Mouse (Mus musculus) liver, embryonic 12.5 days (tissue): ENCODE measurements around the gene Igflr1. TPM values are rescaled to one million over a fixed set of nuclear protein-coding genes. Genes with fewer than 3 reads are reported as not detected.

Experiments
- ATAC-seq: fragments of 200-750 bp; cut with Nextera tagmentation; 2 replicates; pipeline ENCODE4 v1.8.0; 2017; ENCODE audit warnings: moderate number of reproducible peaks, mild to moderate bottlenecking, moderate library complexity
- H3K27ac ChIP-seq: fragments of 300-500 bp; sonication (generic); 2 replicates; pipeline ENCODE4 v1.5.1; 2016; ENCODE audit warnings: mild to moderate bottlenecking
- H3K27me3 ChIP-seq: fragments of 300-500 bp; sonication (generic); replicated peaks from 2 replicates; pipeline ENCODE4 v1.6.1; 2016; ENCODE audit warnings: mild to moderate bottlenecking, moderate library complexity
- H3K36me3 ChIP-seq: fragments of 300-500 bp; sonication (generic); 2 replicates; pipeline ENCODE4 v1.6.1; 2016; ENCODE audit warnings: mild to moderate bottlenecking, moderate library complexity
- H3K4me1 ChIP-seq: fragments of 300-500 bp; sonication (generic); 2 replicates; pipeline ENCODE4 v1.6.1; 2016
- H3K4me2 ChIP-seq: fragments of 300-500 bp; sonication (generic); 2 replicates; pipeline ENCODE4 v1.6.1; 2016; ENCODE audit warnings: mild to moderate bottlenecking, moderate library complexity
- H3K4me3 ChIP-seq: fragments of 300-500 bp; sonication (generic); 2 replicates; pipeline ENCODE4 v1.5.1; 2016; ENCODE audit warnings: mild to moderate bottlenecking, moderate library complexity
- H3K9ac ChIP-seq: fragments of 300-500 bp; sonication (generic); 2 replicates; pipeline ENCODE4 v1.6.1; 2016; ENCODE audit warnings: mild to moderate bottlenecking, moderate library complexity
- H3K9me3 ChIP-seq: fragments of 300-500 bp; sonication (generic); replicated peaks from 2 replicates; pipeline ENCODE4 v1.6.1; 2016; ENCODE audit warnings: mild to moderate bottlenecking, moderate library complexity
- WGBS: fragments of 180-500 bp; shearing (Covaris S2); methylation state at CpG from one replicate; pipeline ENCODE4 v1.1.7; 2016; ENCODE audit not compliant: insufficient replicate concordance; 5-methylcytosine and 5-hydroxymethylcytosine counted together
- polyA plus RNA-seq: library from polyadenylated mRNA; unstranded; fragments of >200 nt; fragmentation: Nextera tagmentation; extraction: Ambion mirVana; gene quantifications from 2 replicates; pipeline ENCODE4 v1.2.1, GENCODE M21; 2016

Gene Igflr1
- polyA plus RNA-seq, 1 experiment from 2014 or later, result 3.9 TPM

DNA sequence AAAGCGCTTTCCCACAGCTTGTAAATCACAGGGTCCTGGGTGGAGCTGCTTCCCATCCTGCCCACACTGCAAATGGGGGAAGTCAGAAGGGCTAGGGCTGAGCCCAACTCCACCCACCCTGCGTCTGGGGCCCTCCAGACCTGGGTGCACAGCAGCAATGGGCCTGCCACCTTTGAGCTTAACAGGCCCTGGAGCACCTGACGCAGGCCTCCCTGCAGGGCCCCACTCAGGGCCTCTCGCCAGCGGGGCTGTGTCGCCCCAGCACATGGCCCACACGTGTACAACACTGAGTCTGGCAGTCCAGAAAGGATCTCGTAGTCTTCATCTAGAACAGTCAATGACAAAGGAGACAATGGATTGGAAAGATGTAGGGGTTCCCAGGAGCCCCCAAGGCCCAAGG, 14.7 kb downstream of the Igflr1 start:
- Histone ChIP-seq H3K36me3 (peaks cover 100% of the 10 kb centered on the region), H3K4me3 (no peak overlapping the region), H3K4me1 (no peaks in the 10 kb centered on the region), H3K27me3 (no peaks in the 10 kb centered on the region), H3K4me2 (no peak overlapping the region), H3K9me3 (no peaks in the 10 kb centered on the region), H3K9ac (no peak overlapping the region), H3K27ac (no peak overlapping the region)
- no peak for ATAC-seq
- WGBS, result 86% methylated on average over 8 of the region's 8 CpGs

DNA sequence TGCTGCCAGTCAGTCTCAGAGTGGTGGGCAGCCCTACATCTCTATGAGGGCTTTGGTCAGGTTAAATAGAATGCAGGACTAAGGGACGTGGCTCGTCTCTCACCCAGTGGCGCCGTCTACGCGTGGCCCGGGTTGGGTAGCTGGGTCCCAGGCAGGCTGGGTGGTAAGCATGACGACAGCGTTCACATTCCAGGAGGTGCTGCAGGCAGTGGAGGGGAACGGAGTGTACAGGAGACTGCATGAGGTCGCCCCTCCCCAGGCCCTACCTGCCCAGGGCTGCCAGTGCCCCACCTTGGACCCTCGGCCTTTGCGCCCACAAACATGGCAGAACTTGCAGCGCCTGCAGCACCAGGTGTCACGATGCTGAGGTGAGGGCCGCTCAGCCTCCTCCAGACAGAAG, 16.3 kb downstream of the Igflr1 start:
- no peak overlapping the region for H3K27ac ChIP-seq
- no peak overlapping the region for H3K9ac ChIP-seq
- no peaks in the 10 kb centered on the region for H3K27me3 ChIP-seq
- H3K36me3 ChIP-seq, result peaks cover 100% of the 10 kb centered on the region
- no peaks in the 10 kb centered on the region for H3K9me3 ChIP-seq
- H3K4me1 ChIP-seq, result peaks cover 4% of the 10 kb centered on the region
- ATAC-seq, result no peak
- 93% methylated on average over 16 of the region's 16 CpGs for WGBS
- H3K4me3 ChIP-seq, result no peak overlapping the region
- no peak overlapping the region for H3K4me2 ChIP-seq

DNA sequence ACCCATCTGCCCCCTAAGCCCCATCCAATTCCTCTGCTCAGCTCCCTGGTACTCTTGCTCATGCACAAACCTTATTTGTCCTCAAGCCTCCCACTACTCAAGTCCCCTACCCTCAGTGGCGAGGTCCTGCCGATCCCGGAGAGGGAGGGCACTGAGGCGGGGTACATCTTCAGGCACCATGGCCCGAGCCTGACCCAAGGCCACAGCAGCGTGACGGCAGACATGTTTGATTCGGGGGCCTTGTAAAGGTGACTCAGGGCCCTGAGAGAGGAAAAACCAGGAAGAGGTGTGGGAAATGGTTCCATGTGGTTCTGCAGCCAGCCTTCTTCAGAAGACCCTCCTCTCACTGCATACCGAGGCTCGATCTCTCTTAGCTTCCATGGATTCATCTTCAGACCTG, 19.1 kb downstream of the Igflr1 start:
- Histone ChIP-seq H3K27ac (no peak overlapping the region), H3K36me3 (peaks cover 77% of the 10 kb centered on the region), H3K27me3 (no peaks in the 10 kb centered on the region), H3K4me2 (no peak overlapping the region), H3K9me3 (no peaks in the 10 kb centered on the region), H3K4me1 (peaks cover 16% of the 10 kb centered on the region), H3K9ac (no peak overlapping the region), H3K4me3 (no peak overlapping the region)
- ATAC-seq, result no peak
- WGBS, result 91% methylated on average over 10 of the region's 10 CpGs

DNA sequence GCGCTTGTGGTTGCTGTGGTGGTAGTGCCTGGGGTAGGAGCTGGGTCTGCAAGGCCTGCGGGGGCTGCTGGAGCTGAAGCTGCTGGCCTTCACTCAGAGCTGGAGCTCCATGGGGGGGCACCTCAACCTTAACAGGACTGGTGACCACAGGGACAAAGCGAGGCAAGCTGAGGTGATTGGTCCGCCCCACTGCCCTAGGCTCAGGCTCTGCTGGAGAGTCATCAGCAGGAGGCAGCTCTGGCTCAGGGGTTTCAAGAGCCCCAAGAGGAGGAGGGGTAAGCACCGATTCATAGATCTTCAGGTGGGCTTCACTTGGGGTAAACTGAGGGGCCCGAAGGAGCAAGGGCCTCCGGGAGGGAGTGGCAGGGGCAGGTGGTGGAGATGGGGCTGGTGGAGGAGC, 19.9 kb downstream of the Igflr1 start:
- Histone ChIP-seq H3K9ac (no peak overlapping the region), H3K27me3 (no peaks in the 10 kb centered on the region), H3K4me2 (no peak overlapping the region), H3K4me3 (no peak overlapping the region), H3K9me3 (no peaks in the 10 kb centered on the region), H3K36me3 (peaks cover 68% of the 10 kb centered on the region), H3K27ac (no peak overlapping the region), H3K4me1 (peaks cover 21% of the 10 kb centered on the region)
- no peak for ATAC-seq
- 95% methylated on average over 7 of the region's 7 CpGs for WGBS

DNA sequence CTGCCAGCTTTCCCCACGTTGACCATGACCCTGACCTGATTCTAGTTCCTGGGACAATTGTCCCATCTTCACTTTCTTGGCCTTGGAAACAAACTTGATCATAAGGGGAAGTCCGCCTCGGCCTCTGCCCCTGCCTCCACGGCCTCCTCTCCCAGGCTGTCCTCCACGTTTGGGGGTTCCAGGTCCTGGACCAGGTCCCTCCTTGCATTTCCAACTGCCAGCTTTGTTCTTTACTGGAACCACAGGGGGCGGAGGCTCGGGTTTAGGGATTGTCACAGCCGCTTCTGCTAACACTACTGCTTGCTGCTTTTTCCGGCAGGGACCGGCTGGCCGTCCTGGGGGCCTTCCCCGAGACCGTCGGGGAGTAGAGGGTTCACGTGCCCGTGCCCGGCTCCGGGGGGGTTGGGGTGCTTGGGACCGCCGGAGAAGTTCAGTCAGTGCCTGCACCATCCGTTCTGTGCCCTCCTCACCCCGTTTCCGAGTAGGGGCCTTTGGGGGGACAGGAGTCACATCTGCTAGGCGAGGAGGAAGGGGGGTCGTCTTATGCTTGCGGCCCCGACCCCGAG, 21.3 kb downstream of the Igflr1 start:
- WGBS, result 86% methylated on average over 28 of the region's 28 CpGs
- Histone ChIP-seq H3K27ac (no peak overlapping the region), H3K36me3 (peaks cover 55% of the 10 kb centered on the region), H3K4me2 (peak overlapping the region; percentile 94), H3K4me3 (peak overlapping the region; percentile 100), H3K27me3 (no peaks in the 10 kb centered on the region), H3K4me1 (peaks cover 21% of the 10 kb centered on the region), H3K9me3 (no peaks in the 10 kb centered on the region), H3K9ac (peak overlapping the region; percentile 100; the same call in 1 of the 2 replicates)
- ATAC-seq, result no peak

DNA sequence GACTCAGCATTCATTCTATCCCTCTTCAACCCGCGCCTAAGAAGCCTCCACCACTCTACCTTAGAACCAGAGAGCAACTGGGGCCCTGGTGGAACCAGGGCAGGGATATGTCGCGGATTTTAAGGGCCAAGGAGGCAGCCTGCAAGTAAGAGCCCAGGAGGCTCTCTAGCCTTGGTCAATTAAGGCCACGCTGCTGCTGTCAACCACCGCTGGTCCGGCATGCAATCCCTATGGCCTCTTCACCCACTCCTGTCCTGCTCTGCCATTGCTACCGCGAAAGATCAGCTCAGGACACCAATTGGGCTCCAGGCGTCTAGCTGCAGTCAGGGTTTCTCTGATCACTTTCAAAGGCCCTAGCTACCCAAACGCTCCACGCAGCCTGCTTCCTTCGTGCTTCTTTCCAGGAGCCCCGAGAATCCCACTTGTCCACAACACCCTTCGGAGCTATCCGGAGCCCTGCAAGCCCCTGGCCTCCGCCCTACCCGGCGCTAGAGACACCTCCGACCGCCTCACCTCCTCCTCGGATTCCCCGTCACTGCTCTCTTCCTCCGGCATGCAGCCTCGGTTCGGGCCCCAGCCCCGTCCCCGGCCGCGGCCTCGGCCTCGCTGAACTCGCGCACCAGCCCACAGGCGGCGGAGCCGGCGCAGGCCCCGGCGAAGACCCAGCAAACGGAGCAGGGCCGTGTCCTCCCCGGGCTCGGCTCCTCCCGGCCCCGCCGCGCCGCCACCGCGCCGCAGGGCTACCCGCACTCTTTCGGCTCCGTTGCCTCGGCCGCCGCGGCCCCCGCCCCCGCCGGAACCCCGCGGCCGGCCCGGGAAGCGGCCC, 22.8 kb downstream of the Igflr1 start:
- under 1% methylated on average over 67 of the region's 67 CpGs for WGBS
- Histone ChIP-seq H3K4me2 (peak overlapping the region; percentile 94), H3K9ac (peak overlapping the region; percentile 100), H3K27ac (peak overlapping the region; percentile 92), H3K27me3 (no peaks in the 10 kb centered on the region), H3K9me3 (no peaks in the 10 kb centered on the region), H3K36me3 (peaks cover 39% of the 10 kb centered on the region), H3K4me3 (peak overlapping the region; percentile 100), H3K4me1 (peaks cover 23% of the 10 kb centered on the region)
- ATAC-seq, result peak; percentile 27

DNA sequence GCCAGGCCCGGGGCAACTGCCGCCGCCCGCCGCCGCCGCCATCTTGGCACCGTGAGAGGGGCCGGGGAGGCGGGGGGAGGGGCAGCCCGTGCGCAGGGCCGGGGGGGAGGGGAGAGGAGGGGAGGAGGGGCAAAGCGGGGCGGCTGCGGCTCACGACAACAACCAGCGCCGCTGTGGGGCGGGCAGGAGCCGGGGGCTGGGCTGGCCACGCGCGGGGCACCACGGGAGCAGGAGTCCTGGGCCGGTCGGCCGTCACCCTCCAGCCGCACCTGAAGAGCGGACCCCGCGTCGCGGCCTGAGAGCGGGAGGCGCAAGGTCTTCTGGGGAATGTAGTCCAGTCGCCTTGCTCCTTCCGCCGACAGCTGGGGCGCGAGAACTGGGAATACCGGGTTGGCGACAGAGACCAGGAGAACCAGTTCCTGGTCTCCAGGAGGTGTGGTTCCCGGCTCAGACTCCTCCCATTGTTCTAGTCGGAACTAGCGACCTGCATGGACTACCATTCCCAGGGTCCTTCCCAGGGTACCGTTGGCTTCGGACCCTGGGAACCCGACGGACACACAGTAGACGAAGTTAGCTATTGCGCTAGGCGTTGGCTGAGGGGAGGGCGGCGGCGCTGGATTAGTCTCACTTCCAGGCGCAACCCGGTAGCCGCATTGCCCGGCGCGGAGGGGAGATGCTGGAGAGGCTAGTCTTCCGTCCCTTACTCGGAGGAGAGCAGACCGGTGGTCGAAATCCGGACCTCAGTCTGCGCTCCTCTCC, 23.6 kb downstream of the Igflr1 start, which contains the start of gene Kmt2b:
Kmt2b (minus strand) TSS at position 51 of the 759 bp plus-strand sequence.
- peaks cover 31% of the 10 kb centered on the region for H3K36me3 ChIP-seq
- peak within 1 kb of the TSS; percentile 94 for H3K4me2 ChIP-seq
- H3K9ac ChIP-seq, result peak within 1 kb of the TSS; percentile 100
- no peaks in the 10 kb centered on the region for H3K27me3 ChIP-seq
- no peaks in the 10 kb centered on the region for H3K9me3 ChIP-seq
- peak within 1 kb of the TSS; percentile 92 for H3K27ac ChIP-seq
- WGBS, result under 1% methylated on average over 55 of the region's 68 CpGs
- peaks cover 31% of the 10 kb centered on the region for H3K4me1 ChIP-seq
- H3K4me3 ChIP-seq, result peak within 1 kb of the TSS; percentile 100
- peak; percentile 95 for ATAC-seq

DNA sequence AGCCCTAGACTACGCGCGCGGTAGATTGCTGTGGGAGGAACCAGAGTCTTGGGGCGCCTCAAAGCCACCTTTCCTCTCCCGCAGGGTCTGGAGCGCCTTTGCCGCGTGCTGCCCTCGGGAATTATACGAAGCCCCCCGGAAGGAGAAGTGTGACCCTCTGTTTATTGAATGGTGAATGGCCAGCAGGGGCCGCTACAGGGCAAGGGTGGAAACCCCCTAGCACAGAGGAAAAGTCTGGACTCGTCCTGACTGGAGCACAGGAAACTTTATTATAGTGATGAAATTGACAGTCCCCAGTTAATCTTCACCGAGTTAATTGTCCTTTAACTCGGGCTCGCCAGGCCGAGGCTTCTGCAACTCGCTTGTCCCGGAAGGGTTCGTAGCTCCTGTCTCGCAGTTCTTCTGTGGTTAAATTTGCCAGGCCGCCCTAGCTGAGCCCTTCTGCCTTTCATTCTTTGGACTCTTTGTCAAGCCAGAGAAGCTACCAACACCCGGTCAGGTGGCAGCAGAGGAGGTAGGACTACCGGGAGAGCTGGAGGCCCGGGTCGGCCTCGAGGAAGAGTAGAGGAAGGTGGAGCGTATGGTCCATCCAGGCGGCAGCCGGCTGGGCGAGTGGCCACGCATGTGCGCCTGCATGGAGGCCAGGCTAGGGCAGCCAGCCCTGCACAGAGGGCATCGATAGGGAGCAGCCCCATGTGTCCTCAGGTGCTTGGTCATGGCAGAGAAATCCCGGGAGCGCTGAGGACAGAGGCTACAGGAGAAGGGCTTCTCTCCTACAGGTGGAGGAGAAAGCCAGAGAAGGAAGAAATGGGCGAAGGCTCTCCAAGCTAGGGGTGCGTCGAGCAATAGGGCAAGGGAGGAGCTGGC, 24.4 kb downstream of the Igflr1 start:
- Histone ChIP-seq H3K9me3 (no peaks in the 10 kb centered on the region), H3K4me2 (peak overlapping the region; percentile 94), H3K4me3 (peak overlapping the region; percentile 100), H3K4me1 (peaks cover 40% of the 10 kb centered on the region), H3K36me3 (peaks cover 23% of the 10 kb centered on the region), H3K9ac (peak overlapping the region; percentile 100), H3K27me3 (0 out of 2 replicates have a peak, but pooled peaks cover 3% of the 10 kb centered on the region), H3K27ac (peak overlapping the region; percentile 92)
- ATAC-seq, result peak; percentile 38
- WGBS, result 31% methylated on average over 40 of the region's 40 CpGs

DNA sequence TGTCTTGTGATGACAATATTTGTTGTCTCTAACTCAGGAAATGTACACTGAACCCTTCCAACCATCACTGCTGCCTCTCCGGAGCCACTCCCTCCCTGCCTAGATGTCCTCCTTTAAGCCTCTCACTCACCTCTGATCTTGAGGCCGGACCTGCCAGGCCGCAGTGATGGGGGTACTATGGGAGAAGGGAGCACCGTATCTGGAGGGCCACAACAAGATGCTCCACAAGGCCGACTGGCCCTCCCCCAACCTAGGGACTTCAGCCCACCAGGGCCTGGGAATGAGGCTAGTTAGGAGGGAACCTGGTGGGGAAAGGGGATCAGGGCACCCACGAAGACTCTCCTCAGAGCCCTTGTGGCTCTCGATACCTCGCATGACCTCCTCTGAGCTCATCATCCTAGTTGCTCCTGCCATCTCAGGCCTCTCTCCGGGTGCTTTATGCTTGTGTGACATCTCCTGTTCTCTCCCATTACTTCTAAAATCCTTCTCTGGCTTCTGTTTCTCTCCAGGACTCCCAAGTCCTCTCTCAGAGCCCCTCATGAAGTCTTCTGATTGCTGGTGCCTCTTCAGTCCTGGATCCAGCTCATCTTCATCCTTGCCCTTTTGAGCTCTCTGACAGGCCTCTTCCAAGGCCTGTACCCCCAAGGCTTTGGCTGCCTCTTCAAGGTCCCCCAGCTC, 25.8 kb downstream of the Igflr1 start:
- Histone ChIP-seq H3K27ac (no peak overlapping the region), H3K9me3 (no peaks in the 10 kb centered on the region), H3K4me2 (no peak overlapping the region), H3K4me1 (peaks cover 45% of the 10 kb centered on the region), H3K27me3 (0 out of 2 replicates have a peak, but pooled peaks cover 5% of the 10 kb centered on the region), H3K36me3 (peaks cover 9% of the 10 kb centered on the region), H3K9ac (0 out of 2 replicates have a peak overlapping the region, but pooled peaks have one; percentile 14), H3K4me3 (no peak overlapping the region)
- ATAC-seq, result no peak
- 78% methylated on average over 9 of the region's 9 CpGs for WGBS

DNA sequence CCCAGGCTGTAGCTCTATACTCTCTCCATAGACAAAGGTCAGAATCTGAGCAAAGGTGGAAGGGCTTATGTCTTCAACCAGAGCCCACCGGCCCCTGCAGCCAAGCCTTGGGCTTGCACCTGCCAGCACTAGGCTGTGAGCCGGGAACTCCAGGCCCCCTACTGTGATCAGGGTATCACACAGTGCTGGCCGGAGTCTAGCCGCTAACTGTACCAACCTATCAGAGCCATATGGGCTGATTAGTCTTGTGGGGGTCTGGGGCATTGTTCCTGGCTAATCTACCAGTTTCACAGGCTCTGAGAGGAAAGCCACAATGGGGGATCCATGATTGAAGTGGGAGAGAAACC, 26.4 kb downstream of the Igflr1 start:
- Histone ChIP-seq H3K27ac (no peak overlapping the region), H3K27me3 (0 out of 2 replicates have a peak, but pooled peaks cover 5% of the 10 kb centered on the region), H3K36me3 (peaks cover 4% of the 10 kb centered on the region), H3K4me3 (no peak overlapping the region), H3K9ac (no peak overlapping the region), H3K9me3 (no peaks in the 10 kb centered on the region), H3K4me2 (no peak overlapping the region), H3K4me1 (peaks cover 40% of the 10 kb centered on the region)
- no peak for ATAC-seq
- 69% methylated on average over 4 of the region's 4 CpGs for WGBS
